Mouse (Mus musculus) intestine, embryonic 14.5 days (tissue): ENCODE data around the gene Esp22. TPM values are rescaled to one million over a fixed set of nuclear protein-coding genes. Genes with fewer than 3 reads are reported as not detected.
"Not testable (repeated sequence)": the region's sequence is repeated elsewhere in the genome, so short reads cannot be mapped to it uniquely, and the experiment has no call there.

Source experiments
- ATAC-seq: fragments of 200-750 bp; cut with Nextera tagmentation; replicated peaks from 2 replicates; pipeline ENCODE4 v1.8.0; 2017; ENCODE audit warnings: low read depth, moderate number of reproducible peaks, moderate TSS enrichment, moderate library complexity; ENCODE audit not compliant: low FRiP score, low TSS enrichment
- DNase-seq: peaks from one replicate; pipeline ENCODE4 v3.0.0-alpha.2; 2018; ENCODE audit warnings: low spot score
- H3K27ac ChIP-seq: fragments of 300-500 bp; sonication (generic); 2 replicates; pipeline ENCODE4 v1.5.1; 2014; ENCODE audit warnings: low read depth, mild to moderate bottlenecking, control low read depth
- H3K27me3 ChIP-seq: fragments of 300-500 bp; sonication (generic); replicated peaks from 2 replicates; pipeline ENCODE4 v1.6.1; 2014; ENCODE audit warnings: low read length, control low read depth; ENCODE audit not compliant: control insufficient read depth, insufficient read depth
- H3K36me3 ChIP-seq: fragments of 300-500 bp; sonication (generic); 2 replicates; pipeline ENCODE4 v1.6.1; 2014; ENCODE audit warnings: low read length, control low read depth; ENCODE audit not compliant: control insufficient read depth, insufficient read depth
- H3K4me1 ChIP-seq: fragments of 300-500 bp; sonication (generic); replicated peaks from 2 replicates; pipeline ENCODE4 v1.6.1; 2014; ENCODE audit warnings: low read length, control low read depth, mixed read lengths; ENCODE audit not compliant: control insufficient read depth, insufficient read depth
- H3K4me2 ChIP-seq: fragments of 300-500 bp; sonication (generic); 2 replicates; pipeline ENCODE4 v1.6.1; 2014; ENCODE audit warnings: low read length
- H3K4me3 ChIP-seq: fragments of 300-500 bp; sonication (generic); 2 replicates; pipeline ENCODE4 v1.5.1; 2014; ENCODE audit warnings: low read depth, low read length, control low read depth, mixed read lengths
- H3K9ac ChIP-seq: fragments of 300-500 bp; sonication (generic); 2 replicates; pipeline ENCODE4 v1.6.1; 2014; ENCODE audit warnings: mild to moderate bottlenecking, low read length
- H3K9me3 ChIP-seq: fragments of 300-500 bp; sonication (generic); 2 replicates; pipeline ENCODE4 v1.6.1; 2016; ENCODE audit warnings: low read length, control low read depth; ENCODE audit not compliant: control insufficient read depth
- WGBS: fragments of 180-500 bp; shearing (Covaris S2); extraction: QIAGEN DNeasy Blood & Tissue Kit; methylation state at CpG from one replicate; pipeline ENCODE4 v1.1.7; 2014; 5-methylcytosine and 5-hydroxymethylcytosine counted together
- polyA plus RNA-seq: library from polyadenylated mRNA; unstranded; fragments of >200 nt; fragmentation: Nextera tagmentation; extraction: Ambion mirVana; gene quantifications from 2 replicates; pipeline ENCODE4 v1.2.1, GENCODE M21; 2014

Gene Esp22
- polyA plus RNA-seq, result not detected in 2 replicates

GRCm38 (mm10) chr17:39095034-39095433 lies at the start of gene Esp22:
TSS of gene Esp22 (plus strand) at chr17:39095334.
- no peak within 1 kb of the TSS for H3K9ac ChIP-seq
- no peak for DNase-seq
- ATAC-seq, result no peak

GRCm38 (mm10) chr17:39063641-39064040 lies 31.5 kb upstream of the Esp22 start:
- H3K4me3 ChIP-seq, result no peak overlapping the region
- H3K27ac ChIP-seq, result no peak overlapping the region
- H3K9ac ChIP-seq, result no peak overlapping the region
- no peak for ATAC-seq
- peaks cover 2% of the 10 kb centered on the region; the same call in 1 of the 2 replicates for H3K9me3 ChIP-seq
- no peak overlapping the region for H3K4me2 ChIP-seq
- no peaks in the 10 kb centered on the region for H3K27me3 ChIP-seq
- no peak for DNase-seq
- H3K36me3 ChIP-seq, result no peaks in the 10 kb centered on the region
- no peaks in the 10 kb centered on the region for H3K4me1 ChIP-seq

More at GRCm38 (mm10) chr17:39095034-39095433, at the start of gene Esp22:
- H3K4me1 ChIP-seq, result no peaks in the 10 kb centered on the region
- 93% methylated on average over 1 of the region's 1 CpGs for WGBS
- H3K27me3 ChIP-seq, result no peaks in the 10 kb centered on the region
- no peak within 1 kb of the TSS for H3K4me3 ChIP-seq
- H3K4me2 ChIP-seq, result no peak within 1 kb of the TSS
- no peaks in the 10 kb centered on the region for H3K9me3 ChIP-seq
- no peaks in the 10 kb centered on the region for H3K36me3 ChIP-seq
- H3K27ac ChIP-seq, result no peak within 1 kb of the TSS

GRCm38 (mm10) chr17:39076937-39077336 lies 18.2 kb upstream of the Esp22 start, which contains the start of gene Esp23:
TSS of gene Esp23 (minus strand) at chr17:39077037.
- Histone ChIP-seq H3K9ac (no peak within 1 kb of the TSS), H3K4me2 (no peak within 1 kb of the TSS), H3K27me3 (no peaks in the 10 kb centered on the region), H3K27ac (no peak within 1 kb of the TSS), H3K4me1 (no peaks in the 10 kb centered on the region), H3K9me3 (no peaks in the 10 kb centered on the region), H3K4me3 (no peak within 1 kb of the TSS), H3K36me3 (no peaks in the 10 kb centered on the region)
- ATAC-seq, result no peak
- DNase-seq, result no peak
- WGBS, result 42% methylated on average over 1 of the region's 1 CpGs

GRCm38 (mm10) chr17:39107126-39107525 lies 12.0 kb downstream of the Esp22 start:
- H3K4me1 ChIP-seq, H3K27ac ChIP-seq, H3K36me3 ChIP-seq, H3K4me3 ChIP-seq, ATAC-seq, DNase-seq, H3K9ac ChIP-seq, H3K27me3 ChIP-seq, H3K4me2 ChIP-seq, H3K9me3 ChIP-seq: not testable (repeated sequence)
- 74% methylated on average over 11 of the region's 11 CpGs for WGBS

- H3K9ac ChIP-seq, H3K4me2 ChIP-seq, H3K4me1 ChIP-seq, H3K9me3 ChIP-seq, DNase-seq, H3K27me3 ChIP-seq, H3K4me3 ChIP-seq, ATAC-seq, H3K36me3 ChIP-seq, H3K27ac ChIP-seq: not testable (repeated sequence)
- 71% methylated on average over 12 of the region's 12 CpGs for WGBS
Measured at GRCm38 (mm10) chr17:39129156-39129555, 34.0 kb downstream of the Esp22 start.

Other genes starting within 250 kb of the Esp22 start
- gene Esp24, start 58.6 kb upstream of the Esp22 start, polyA plus RNA-seq, result not detected in 2 replicates
- not detected in 2 replicates for gene Gm21903, start 52.0 kb upstream of the Esp22 start, polyA plus RNA-seq
- not detected in 2 replicates for gene Esp23, start 18.3 kb upstream of the Esp22 start, polyA plus RNA-seq